Mouse (Mus musculus): ENCODE results near the gene Ccl6.

DNA sequence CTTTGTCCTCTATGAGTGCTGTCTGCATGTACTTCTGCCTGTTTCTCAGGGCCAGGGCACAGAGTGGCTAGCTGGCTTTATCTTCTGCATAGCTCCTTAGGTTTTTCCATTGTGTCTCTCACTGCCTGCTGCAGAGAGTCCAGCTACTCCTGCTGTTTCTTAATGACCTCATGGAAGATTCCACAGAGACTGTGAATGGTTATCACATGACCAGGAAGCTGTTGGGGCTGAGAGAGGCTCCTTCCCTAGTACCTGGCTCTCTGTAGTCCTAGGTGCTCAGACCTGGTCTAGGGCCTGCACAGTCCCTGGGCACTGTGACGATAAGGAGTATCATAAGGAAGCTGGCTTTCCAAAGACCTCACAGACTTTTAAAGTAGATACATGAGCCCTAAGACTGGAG, 37.7 kb upstream of the Ccl6 start:
- TF ChIP-seq CTCF (conservative IDR thresholded peaks at IDR 0.05; ENCODE audit: insufficient read depth, insufficient read length, low read depth, low read length) (no peak), POLR2A (IDR thresholded peaks at IDR 0.05; ENCODE audit: low read depth, low read length) (no peak)
